Mouse (Mus musculus) cortical plate, adult 2 months (tissue): ENCODE measurements around the gene Susd6. TPM values are rescaled to one million over a fixed set of nuclear protein-coding genes. Genes with fewer than 3 reads are reported as not detected.

Source experiments
- H3K27ac ChIP-seq: fragments of 200-500 bp; 2 replicates; pipeline ENCODE4 v1.5.1; 2012; ENCODE audit warnings: low read length, control low read depth, inconsistent platforms; ENCODE audit not compliant: insufficient read depth
- H3K4me1 ChIP-seq: fragments of 200-500 bp; 2 replicates; pipeline ENCODE4 v1.6.1; 2011; ENCODE audit warnings: low read length; ENCODE audit not compliant: control insufficient read depth, insufficient read depth
- H3K4me3 ChIP-seq: fragments of 200-500 bp; 2 replicates; pipeline ENCODE4 v1.5.1; 2011; ENCODE audit warnings: mild to moderate bottlenecking, low read length, control low read depth; ENCODE audit not compliant: insufficient read depth
- CTCF ChIP-seq: fragments of 200-500 bp; IDR thresholded peaks from 2 replicates; pipeline ENCODE4 v1.5.1; 2011; ENCODE audit warnings: mild to moderate bottlenecking, control low read depth, low read length; ENCODE audit not compliant: insufficient read depth; ENCODE audit errors: extremely low read depth
- POLR2A ChIP-seq: fragments of 200-500 bp; IDR thresholded peaks from 2 replicates; pipeline ENCODE4 v1.6.1; 2011; ENCODE audit warnings: mild to moderate bottlenecking, low read length, control low read depth; ENCODE audit not compliant: insufficient read depth; ENCODE audit errors: extremely low read depth
- polyA plus RNA-seq: library from polyadenylated mRNA; depleted of rRNA; stranded (reverse); fragments of >200 nt; gene quantifications from 2 replicates; pipeline ENCODE4 v1.2.3, GENCODE M21; 2012

The Susd6 gene
- polyA plus RNA-seq, 1 experiment = 24.8 TPM

DNA sequence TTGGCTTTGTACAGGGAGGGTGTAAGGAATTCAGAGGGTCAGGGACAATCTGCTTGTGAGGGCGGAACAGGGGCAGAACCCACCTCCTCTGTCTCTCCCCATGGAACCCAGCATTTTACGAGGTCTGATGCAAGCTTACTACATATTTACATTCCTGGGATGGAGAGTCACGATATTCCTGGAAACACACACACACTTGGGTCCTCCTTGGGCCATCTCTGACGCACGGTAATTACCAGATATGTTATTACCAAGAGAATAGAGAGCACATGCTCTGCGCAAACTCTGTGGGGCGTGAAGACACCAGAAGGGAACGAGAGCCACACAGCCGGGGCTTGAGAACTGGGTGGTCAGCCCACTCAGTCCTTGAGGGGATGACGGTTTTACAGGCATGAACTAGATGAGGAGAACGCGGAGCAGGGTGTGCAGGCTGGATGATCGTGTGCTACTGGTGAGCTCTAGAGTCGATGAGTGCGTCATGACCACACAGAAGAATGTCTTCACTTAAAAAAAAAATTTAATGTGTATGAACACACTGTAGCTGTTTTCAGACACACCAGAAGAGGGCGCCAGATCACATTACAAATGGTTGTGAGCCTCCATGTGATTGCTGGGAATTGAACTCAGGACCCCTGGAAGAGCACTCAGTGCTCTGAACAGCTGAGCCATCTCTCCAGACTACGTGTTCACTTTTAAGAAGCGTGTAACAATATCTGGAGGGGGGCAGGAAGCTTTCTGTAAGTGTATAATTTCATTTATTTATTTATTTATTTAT lies 103.6 kb downstream of the Susd6 start:
- Histone ChIP-seq H3K4me3 (no peak overlapping the region), H3K4me1 (no peaks in the 10 kb centered on the region), H3K27ac (no peak overlapping the region)
- peak; percentile 9; the same call in 1 of the 2 replicates for TF ChIP-seq CTCF
- no peak for TF ChIP-seq POLR2A

DNA sequence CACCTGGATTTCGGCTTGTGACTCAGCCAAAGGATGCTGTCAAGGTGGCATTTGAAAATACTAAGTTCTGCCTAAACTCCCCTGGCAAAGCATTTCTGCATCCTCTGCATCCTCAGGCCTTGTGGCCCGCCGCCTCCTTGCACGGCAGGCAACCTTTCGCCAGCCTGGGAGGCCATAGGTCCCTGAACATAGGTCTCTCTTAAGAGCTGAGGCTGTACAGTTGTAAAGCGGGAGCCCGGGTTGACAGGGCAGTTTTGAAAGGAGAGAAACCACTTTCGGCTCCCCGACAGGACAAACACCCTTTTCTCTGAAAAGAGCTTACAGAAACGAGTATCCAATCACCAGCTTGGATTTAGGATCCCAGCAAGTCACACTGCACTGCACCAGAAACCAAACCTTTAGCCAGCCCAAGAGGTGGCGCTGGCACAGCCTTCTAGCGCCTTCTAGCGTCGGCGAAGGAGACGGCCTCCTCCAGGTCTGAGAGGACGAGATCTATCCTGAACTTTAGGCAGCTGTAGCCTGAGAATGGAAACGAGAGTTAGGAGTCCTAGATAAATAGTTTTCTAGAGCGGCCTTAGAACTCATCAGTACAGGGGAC lies 104.8 kb downstream of the Susd6 start:
- Histone ChIP-seq H3K4me3 (no peak overlapping the region), H3K27ac (no peak overlapping the region), H3K4me1 (no peaks in the 10 kb centered on the region)
- TF ChIP-seq POLR2A = no peak
- TF ChIP-seq CTCF = peak; percentile 99

GRCm38 (mm10) chr12:80909631-80910030 lies 119.3 kb downstream of the Susd6 start:
- Histone ChIP-seq H3K27ac (no peak overlapping the region), H3K4me3 (no peak overlapping the region), H3K4me1 (no peaks in the 10 kb centered on the region)
- TF ChIP-seq POLR2A (no peak), CTCF (no peak)

- H3K4me3 ChIP-seq = no peak overlapping the region
- TF ChIP-seq POLR2A = no peak
- TF ChIP-seq CTCF = 0 out of 2 replicates have a peak, but pooled peaks have one; percentile 0
- no peaks in the 10 kb centered on the region for H3K4me1 ChIP-seq
- H3K27ac ChIP-seq = no peak overlapping the region
Measured at GRCm38 (mm10) chr12:80917764-80918163, 127.5 kb downstream of the Susd6 start.

DNA sequence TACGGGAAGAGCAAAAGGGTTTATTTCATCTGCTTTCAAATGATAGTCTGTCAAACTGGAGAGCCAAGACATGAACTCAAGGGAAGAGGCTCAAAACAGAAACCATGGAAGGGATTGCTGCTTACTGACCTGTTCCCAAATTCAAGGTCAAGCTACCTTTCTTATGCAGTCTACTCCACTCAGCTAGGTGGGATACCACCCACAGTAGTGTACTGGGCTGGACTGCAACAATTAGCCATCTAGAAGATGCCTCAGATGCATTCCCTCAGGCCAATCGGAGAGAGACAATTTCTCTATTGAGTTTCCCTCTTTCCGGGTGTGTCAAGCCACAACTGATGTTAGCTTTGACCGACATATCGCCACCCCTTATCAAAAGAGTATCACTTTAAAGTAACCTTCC lies 131.0 kb downstream of the Susd6 start:
- H3K4me1 ChIP-seq = no peaks in the 10 kb centered on the region
- no peak overlapping the region for H3K4me3 ChIP-seq
- TF ChIP-seq CTCF (no peak), POLR2A (no peak)
- no peak overlapping the region for H3K27ac ChIP-seq

GRCm38 (mm10) chr12:80922869-80923268 lies 132.6 kb downstream of the Susd6 start:
- H3K4me1 ChIP-seq = no peaks in the 10 kb centered on the region
- no peak overlapping the region for H3K27ac ChIP-seq
- TF ChIP-seq POLR2A = no peak
- no peak for TF ChIP-seq CTCF
- 0 out of 2 replicates have a peak overlapping the region, but pooled peaks have one; percentile 7 for H3K4me3 ChIP-seq

DNA sequence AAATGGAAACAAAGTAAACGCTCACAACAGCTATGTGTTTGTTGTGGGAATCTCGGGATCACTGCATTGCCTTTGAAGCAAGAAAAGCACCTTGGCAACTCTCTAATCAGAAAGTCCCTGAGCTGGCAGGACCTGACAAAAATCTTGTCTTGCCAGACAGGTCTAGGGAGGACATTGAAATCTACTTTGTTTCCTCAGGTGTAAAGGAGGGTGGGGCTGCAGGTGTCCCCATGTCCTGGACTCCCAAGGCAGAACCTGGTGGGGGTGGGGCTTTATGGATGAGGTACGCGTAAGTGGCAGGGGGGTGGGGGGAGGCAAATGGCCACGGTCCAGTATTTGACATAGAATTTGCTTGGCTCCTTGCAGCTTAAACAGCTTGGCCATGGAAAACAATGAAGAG lies 133.3 kb downstream of the Susd6 start:
- Histone ChIP-seq H3K27ac (no peak overlapping the region), H3K4me3 (no peak overlapping the region), H3K4me1 (no peaks in the 10 kb centered on the region)
- TF ChIP-seq CTCF = no peak
- no peak for TF ChIP-seq POLR2A

DNA sequence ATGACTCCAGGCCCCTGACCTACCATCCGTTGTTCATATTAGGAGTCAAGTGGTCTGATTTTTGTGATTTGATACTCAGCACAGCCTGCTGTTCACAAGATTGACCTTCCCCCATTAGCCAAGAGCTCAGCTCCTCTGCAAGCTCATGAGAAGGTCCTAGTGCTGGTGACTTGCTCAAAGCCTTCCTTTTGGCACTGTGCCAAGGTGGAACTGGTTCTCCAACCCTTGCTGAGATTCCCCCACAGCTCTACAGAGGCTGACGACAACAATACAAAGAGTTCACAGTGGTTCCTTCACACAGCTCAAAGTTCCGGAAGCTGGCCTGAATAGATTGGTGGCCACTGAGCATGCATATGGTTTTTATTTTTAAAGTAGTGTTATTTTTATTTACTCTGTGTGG lies 133.9 kb downstream of the Susd6 start:
- Histone ChIP-seq H3K4me3 (no peak overlapping the region), H3K27ac (no peak overlapping the region), H3K4me1 (no peaks in the 10 kb centered on the region)
- TF ChIP-seq POLR2A = no peak
- no peak for TF ChIP-seq CTCF

DNA sequence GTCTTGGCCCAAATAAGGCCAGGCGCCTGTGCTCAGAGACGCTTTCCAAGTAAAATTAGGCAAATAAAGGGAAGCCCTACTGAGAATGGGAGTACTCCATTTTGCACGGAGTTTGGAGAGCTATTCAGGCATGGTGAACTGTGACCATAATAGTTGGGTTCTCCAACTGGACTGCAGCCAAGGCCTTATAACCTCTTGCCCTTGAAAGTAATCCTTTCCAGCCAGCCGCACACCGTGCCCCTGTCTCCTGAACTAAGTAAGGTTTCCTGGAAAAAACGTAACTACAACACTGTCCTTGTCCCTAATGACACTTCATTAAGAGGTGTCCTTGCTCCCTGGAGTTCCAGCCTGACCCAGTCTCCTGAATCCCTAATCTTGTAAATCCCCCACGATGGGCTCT lies 135.6 kb downstream of the Susd6 start:
- H3K4me1 ChIP-seq = no peaks in the 10 kb centered on the region
- TF ChIP-seq CTCF (no peak), POLR2A (no peak)
- no peak overlapping the region for H3K27ac ChIP-seq
- H3K4me3 ChIP-seq = no peak overlapping the region

DNA sequence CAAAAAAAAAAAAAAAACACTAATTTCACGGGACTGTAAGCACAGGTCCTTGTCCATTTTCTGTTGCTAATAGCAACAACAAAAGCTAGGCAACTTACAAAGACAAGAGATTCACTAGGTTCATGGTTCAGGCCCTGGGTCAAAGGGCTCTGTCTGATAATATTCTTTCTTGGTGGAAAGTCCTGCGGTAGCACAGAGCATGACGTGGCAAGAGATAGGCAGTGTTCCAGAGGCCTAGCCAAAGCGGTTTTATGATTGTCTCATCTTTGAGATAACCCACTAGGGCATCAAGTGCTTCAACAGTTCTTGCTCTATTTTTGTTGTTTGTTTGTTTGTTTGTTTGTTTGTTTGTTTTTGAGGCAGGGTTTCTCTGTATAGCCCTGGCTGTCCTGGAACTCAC lies 136.2 kb downstream of the Susd6 start:
- Histone ChIP-seq H3K27ac (no peak overlapping the region), H3K4me1 (no peaks in the 10 kb centered on the region), H3K4me3 (no peak overlapping the region)
- TF ChIP-seq POLR2A = no peak
- TF ChIP-seq CTCF = no peak
